Mouse (Mus musculus) forebrain, embryonic 11.5 days (tissue): ENCODE measurements around the gene Adat1. TPM values are rescaled to one million over a fixed set of nuclear protein-coding genes. Genes with fewer than 3 reads are reported as not detected.

ENCODE experiments used
- ATAC-seq: fragments of 200-750 bp; cut with Nextera tagmentation; replicated peaks from 2 replicates; pipeline ENCODE4 v1.8.0; 2017; ENCODE audit warnings: moderate TSS enrichment; ENCODE audit not compliant: low FRiP score
- DNase-seq: peaks from one replicate; pipeline ENCODE4 v3.0.0-alpha.2; 2017; ENCODE audit warnings: low spot score
- H3K27ac ChIP-seq: fragments of 300-500 bp; sonication (generic); 2 replicates; pipeline ENCODE4 v1.5.1; 2014; ENCODE audit warnings: low read depth, low read length
- H3K27me3 ChIP-seq: fragments of 300-500 bp; sonication (generic); 2 replicates; pipeline ENCODE4 v1.6.1; 2014; ENCODE audit warnings: mild to moderate bottlenecking, low read length, mixed read lengths; ENCODE audit not compliant: control insufficient read depth, insufficient read depth
- H3K36me3 ChIP-seq: fragments of 300-500 bp; sonication (generic); 2 replicates; pipeline ENCODE4 v1.6.1; 2014; ENCODE audit warnings: mild to moderate bottlenecking, low read length, moderate library complexity, mixed read lengths; ENCODE audit not compliant: control insufficient read depth, insufficient read depth
- H3K4me1 ChIP-seq: fragments of 300-500 bp; sonication (generic); replicated peaks from 2 replicates; pipeline ENCODE4 v1.6.1; 2014; ENCODE audit warnings: low read length, mixed read lengths; ENCODE audit not compliant: control insufficient read depth, insufficient read depth
- H3K4me2 ChIP-seq: fragments of 300-500 bp; sonication (generic); 2 replicates; pipeline ENCODE4 v1.6.1; 2014; ENCODE audit warnings: low read depth, mild to moderate bottlenecking, low read length, moderate library complexity, mixed read lengths; ENCODE audit not compliant: severe bottlenecking
- H3K4me3 ChIP-seq: fragments of 300-500 bp; sonication (generic); 2 replicates; pipeline ENCODE4 v1.5.1; 2014; ENCODE audit warnings: low read depth, low read length
- H3K9ac ChIP-seq: fragments of 300-500 bp; sonication (generic); 2 replicates; pipeline ENCODE4 v1.6.1; 2014; ENCODE audit warnings: low read length
- H3K9me3 ChIP-seq: fragments of 300-500 bp; sonication (generic); 2 replicates; pipeline ENCODE4 v1.6.1; 2016; ENCODE audit warnings: low read length, mixed read lengths; ENCODE audit not compliant: control insufficient read depth
- WGBS: fragments of 180-500 bp; shearing (Covaris S2); extraction: QIAGEN DNeasy Blood & Tissue Kit; methylation state at CpG from one replicate; pipeline ENCODE4 v1.1.7; 2014; 5-methylcytosine and 5-hydroxymethylcytosine counted together
- polyA plus RNA-seq: library from polyadenylated mRNA; unstranded; fragments of >200 nt; fragmentation: Nextera tagmentation; extraction: Ambion mirVana; gene quantifications from 2 replicates; pipeline ENCODE4 v1.2.1, GENCODE M21; 2014

Adat1 gene
- 13.5 and 16.4 TPM in 2 replicates for polyA plus RNA-seq

DNA sequence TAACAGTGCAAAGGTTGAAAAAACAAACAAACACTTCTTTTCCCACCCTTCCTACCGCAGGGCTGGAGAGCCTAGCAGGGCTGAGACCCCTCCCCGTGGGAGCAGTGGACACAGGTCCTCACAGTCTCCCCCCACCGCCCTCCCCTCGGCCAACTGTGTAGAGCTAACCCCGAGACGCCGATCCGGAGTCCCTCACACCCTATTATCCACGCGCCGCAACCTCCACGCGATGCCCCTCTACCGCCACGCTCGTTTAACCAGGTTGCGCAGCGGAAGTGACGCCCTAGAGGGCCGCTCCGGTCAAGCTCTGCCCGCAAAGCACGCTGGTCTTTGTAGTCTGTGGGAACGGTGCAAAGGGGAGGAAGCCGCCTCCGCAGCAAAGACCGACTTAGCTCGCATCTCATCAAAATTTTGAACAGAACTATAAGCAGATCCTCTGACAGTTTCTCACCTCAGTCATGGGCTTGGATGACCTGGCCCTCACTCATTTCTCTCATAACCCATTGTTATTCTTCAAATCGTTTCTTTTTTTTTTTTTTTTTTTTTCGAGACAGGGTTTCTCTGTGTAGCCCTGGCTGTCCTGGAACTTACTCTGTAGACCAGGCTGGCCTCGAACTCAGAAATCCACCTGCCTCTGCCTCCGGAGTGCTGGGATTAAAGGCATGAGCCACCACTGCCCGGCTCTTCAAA lies at the start of gene Adat1:
Adat1 (minus strand) TSS at position 290 of the 690 bp plus-strand sequence.
- Histone ChIP-seq H3K4me1 (no peaks in the 10 kb centered on the region; the same call in 1 of the 2 replicates), H3K36me3 (peaks cover 17% of the 10 kb centered on the region), H3K9ac (peak within 1 kb of the TSS; percentile 82), H3K27ac (no peak within 1 kb of the TSS), H3K27me3 (no peaks in the 10 kb centered on the region), H3K4me2 (peak within 1 kb of the TSS; percentile 74), H3K9me3 (no peaks in the 10 kb centered on the region), H3K4me3 (peak within 1 kb of the TSS; percentile 74)
- peak; percentile 91 for DNase-seq
- peak; percentile 95 for ATAC-seq
- 3% methylated on average over 32 of the region's 33 CpGs for WGBS

DNA sequence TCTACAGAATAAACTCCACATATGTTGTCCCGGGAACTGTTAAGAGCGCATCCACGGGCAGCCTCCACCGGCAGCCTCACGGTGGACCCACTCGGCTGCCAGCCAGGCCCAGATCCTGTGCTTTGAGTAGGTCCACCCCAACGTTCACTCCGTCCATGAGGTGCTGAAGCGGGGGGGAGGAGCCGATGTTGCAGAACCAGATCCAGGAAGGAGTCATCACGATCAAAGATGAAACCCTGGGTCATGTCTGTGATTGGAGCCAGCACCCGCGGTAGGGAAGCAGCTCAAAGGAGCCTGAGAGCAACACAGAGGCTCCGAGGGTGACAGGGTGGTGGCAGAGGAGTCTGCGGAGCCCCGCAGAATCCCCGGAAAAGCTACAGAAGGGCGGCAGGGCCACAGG lies 45.4 kb upstream of the Adat1 start:
- H3K4me3 ChIP-seq, result no peak overlapping the region
- no peaks in the 10 kb centered on the region for H3K27me3 ChIP-seq
- H3K27ac ChIP-seq, result no peak overlapping the region
- DNase-seq, result no peak
- no peak overlapping the region for H3K4me2 ChIP-seq
- no peaks in the 10 kb centered on the region for H3K36me3 ChIP-seq
- 85% methylated on average over 18 of the region's 18 CpGs for WGBS
- H3K9me3 ChIP-seq, result no peaks in the 10 kb centered on the region
- H3K4me1 ChIP-seq, result no peaks in the 10 kb centered on the region
- no peak overlapping the region for H3K9ac ChIP-seq
- ATAC-seq, result no peak

DNA sequence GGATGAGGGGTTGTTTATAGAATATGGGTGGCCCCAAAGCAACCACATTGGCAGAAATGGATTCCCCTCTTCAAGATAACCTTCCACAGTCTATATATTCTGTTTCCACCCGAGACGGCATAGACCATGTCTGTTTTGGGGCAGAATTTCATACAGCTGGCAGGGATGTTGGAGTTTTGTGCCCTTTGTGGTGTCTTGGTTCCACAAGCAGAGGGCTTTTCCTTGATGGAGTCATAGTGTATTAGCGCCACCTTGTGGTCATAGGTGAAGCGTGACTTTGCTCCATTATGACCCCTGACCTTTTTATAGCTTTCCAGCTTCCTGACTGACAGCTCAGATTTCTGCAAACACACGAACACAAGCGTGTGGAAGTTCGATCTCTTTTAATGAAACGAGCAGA lies 42.5 kb upstream of the Adat1 start:
- Histone ChIP-seq H3K27ac (no peak overlapping the region), H3K9me3 (no peaks in the 10 kb centered on the region), H3K4me1 (no peaks in the 10 kb centered on the region), H3K27me3 (no peaks in the 10 kb centered on the region), H3K36me3 (no peaks in the 10 kb centered on the region), H3K4me2 (no peak overlapping the region), H3K9ac (no peak overlapping the region), H3K4me3 (no peak overlapping the region)
- ATAC-seq (no peak; the same call in 1 of the 2 replicates), DNase-seq (peak; percentile 71)
- 22% methylated on average over 8 of the region's 8 CpGs for WGBS

DNA sequence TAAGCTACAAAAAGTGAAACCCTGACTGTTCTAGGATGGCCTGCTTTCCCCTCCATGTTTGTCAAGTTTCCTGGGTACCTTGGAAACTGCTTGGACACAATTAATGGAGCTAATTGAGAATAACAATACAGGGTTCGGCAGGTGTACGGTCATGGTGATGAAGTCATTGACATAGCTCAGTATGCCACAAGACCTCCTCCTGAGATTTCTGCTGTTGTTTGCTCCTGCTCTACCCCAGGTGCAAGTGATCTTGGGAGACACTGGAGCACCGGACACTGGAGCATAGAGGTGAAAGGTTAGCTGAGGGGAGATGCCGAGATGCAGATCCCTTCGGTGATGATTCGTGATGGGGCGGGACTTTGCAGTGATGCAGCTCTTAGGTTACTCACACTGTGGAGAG lies 41.0 kb upstream of the Adat1 start:
- Histone ChIP-seq H3K27ac (no peak overlapping the region), H3K9me3 (no peaks in the 10 kb centered on the region), H3K36me3 (no peaks in the 10 kb centered on the region), H3K4me1 (no peaks in the 10 kb centered on the region), H3K4me3 (no peak overlapping the region), H3K27me3 (no peaks in the 10 kb centered on the region), H3K9ac (no peak overlapping the region), H3K4me2 (no peak overlapping the region)
- no peak for ATAC-seq
- no peak for DNase-seq
- 50% methylated on average over 7 of the region's 7 CpGs for WGBS

DNA sequence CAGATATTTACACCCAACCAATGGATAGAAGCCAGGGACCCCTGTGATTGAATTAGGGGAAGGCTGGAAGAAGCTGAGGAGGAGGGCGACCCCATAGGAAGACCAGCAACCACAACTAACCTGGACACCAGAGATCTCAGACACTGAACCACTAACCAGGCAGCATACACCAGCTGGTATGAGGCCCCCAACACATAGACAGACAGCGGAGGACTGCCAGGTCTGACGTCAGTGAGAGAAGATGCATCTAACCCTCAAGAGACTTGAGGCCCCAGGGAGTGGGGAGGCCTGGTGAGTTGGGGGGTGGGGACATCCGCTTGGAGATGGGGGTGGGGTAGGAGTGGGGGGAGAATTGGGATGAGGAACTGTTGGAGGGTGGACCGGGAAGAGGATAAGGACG lies 38.6 kb upstream of the Adat1 start:
- H3K9ac ChIP-seq, result no peak overlapping the region
- ATAC-seq, result no peak
- 49% methylated on average over 6 of the region's 6 CpGs for WGBS
- no peak overlapping the region for H3K4me2 ChIP-seq
- no peaks in the 10 kb centered on the region for H3K36me3 ChIP-seq
- no peak for DNase-seq
- H3K27me3 ChIP-seq, result no peaks in the 10 kb centered on the region
- no peak overlapping the region for H3K4me3 ChIP-seq
- no peaks in the 10 kb centered on the region for H3K4me1 ChIP-seq
- no peaks in the 10 kb centered on the region for H3K9me3 ChIP-seq
- H3K27ac ChIP-seq, result no peak overlapping the region

DNA sequence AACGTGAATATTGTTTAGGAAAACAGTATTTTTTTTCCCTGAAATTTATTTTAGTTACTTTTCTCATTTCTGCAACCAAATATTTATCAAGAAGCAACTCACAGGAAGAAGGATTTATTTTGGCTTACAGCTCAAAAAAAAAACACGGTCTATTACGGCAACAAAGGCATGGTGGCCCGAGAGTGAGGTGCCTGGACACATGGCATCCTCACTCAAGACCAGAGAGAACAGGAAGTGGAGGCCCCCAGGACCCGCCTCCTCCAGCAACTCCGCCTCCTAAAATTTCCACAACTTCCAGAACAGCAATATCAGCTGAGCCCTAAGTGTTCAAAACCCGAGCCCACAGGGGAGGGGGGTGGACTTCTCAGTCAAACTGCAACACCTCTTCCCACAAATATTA lies 37.4 kb upstream of the Adat1 start:
- Histone ChIP-seq H3K9ac (no peak overlapping the region), H3K4me3 (no peak overlapping the region), H3K4me2 (no peak overlapping the region), H3K36me3 (no peaks in the 10 kb centered on the region), H3K4me1 (no peaks in the 10 kb centered on the region), H3K9me3 (no peaks in the 10 kb centered on the region), H3K27me3 (no peaks in the 10 kb centered on the region), H3K27ac (no peak overlapping the region)
- ATAC-seq, result no peak
- DNase-seq, result no peak
- 89% methylated on average over 7 of the region's 7 CpGs for WGBS

DNA sequence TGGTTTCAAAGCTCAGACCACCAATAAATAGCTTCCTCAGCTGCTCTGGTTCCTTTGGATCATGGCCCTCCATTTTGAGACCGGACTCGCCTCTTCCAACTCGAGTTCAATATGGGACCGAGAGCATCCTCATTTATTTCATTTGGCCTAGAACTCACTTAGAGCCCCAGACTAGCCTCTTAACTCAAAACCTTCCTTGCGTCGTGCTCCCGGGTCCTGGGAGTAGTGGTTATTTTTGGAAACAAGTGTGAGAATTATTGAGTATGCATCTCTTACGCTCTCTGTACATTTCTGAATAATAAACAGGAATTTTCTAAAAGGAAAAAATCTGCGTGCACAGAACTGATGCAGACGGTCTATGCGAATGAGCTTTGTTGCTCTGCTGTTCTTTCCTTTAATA lies 22.8 kb upstream of the Adat1 start, which contains the start of gene Gm6793:
Gm6793 (minus strand) TSS at position 101 of the 400 bp plus-strand sequence.
- no peaks in the 10 kb centered on the region for H3K27me3 ChIP-seq
- H3K36me3 ChIP-seq, result peaks cover 3% of the 10 kb centered on the region
- no peak within 1 kb of the TSS for H3K9ac ChIP-seq
- peaks cover 8% of the 10 kb centered on the region; the same call in 1 of the 2 replicates for H3K4me1 ChIP-seq
- no peaks in the 10 kb centered on the region for H3K9me3 ChIP-seq
- 92% methylated on average over 11 of the region's 11 CpGs for WGBS
- DNase-seq (no peak), ATAC-seq (no peak)
- no peak within 1 kb of the TSS for H3K4me2 ChIP-seq
- no peak within 1 kb of the TSS for H3K27ac ChIP-seq
- no peak within 1 kb of the TSS for H3K4me3 ChIP-seq

DNA sequence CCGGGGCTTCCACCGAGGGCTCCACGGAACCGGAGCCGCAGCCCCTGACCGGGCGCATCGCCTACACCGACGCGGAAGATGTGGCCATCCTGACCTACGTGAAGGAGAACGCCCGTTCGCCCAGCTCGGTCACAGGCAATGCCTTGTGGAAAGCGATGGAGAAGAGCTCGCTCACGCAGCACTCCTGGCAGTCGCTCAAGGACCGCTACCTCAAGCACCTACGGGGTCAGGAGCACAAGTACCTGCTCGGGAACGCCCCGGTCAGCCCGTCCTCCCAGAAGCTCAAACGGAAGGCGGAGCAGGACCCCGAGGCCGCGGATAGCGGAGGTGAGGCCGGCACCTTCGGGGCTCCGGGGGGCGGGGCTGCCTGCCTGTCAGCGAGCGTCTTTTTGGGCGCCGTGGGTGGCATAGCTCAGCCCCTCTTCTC lies 19.7 kb upstream of the Adat1 start:
- Histone ChIP-seq H3K36me3 (no peaks in the 10 kb centered on the region), H3K27me3 (no peaks in the 10 kb centered on the region), H3K4me2 (peak overlapping the region; percentile 94), H3K4me1 (peaks cover 8% of the 10 kb centered on the region; the same call in 1 of the 2 replicates), H3K4me3 (peak overlapping the region; percentile 92), H3K9me3 (no peaks in the 10 kb centered on the region), H3K27ac (peak overlapping the region; percentile 18; the same call in 1 of the 2 replicates), H3K9ac (peak overlapping the region; percentile 89)
- under 1% methylated on average over 39 of the region's 40 CpGs for WGBS
- DNase-seq, result peak; percentile 71
- ATAC-seq, result peak; percentile 42; the same call in 1 of the 2 replicates
